Mouse (Mus musculus): ENCODE data around the gene Ptges3l. TPM values are rescaled to one million over a fixed set of nuclear protein-coding genes. Genes with fewer than 3 reads are reported as not detected.
A peak's percentile ranks its signal among the peaks of the same experiment; 100 is the strongest.
"Not testable (repeated sequence)": the region's sequence is repeated elsewhere in the genome, so short reads cannot be mapped to it uniquely, and the experiment has no call there.

Ptges3l gene
- polyA plus RNA-seq, 1 experiment from 2014 or later, result 83.6 TPM

- Histone ChIP-seq H3K27ac (ENCODE audit: low read length) (0 out of 2 replicates have a peak overlapping the region, but pooled peaks have one; percentile 28), H3K4me3 (ENCODE audit: low read length) (peak overlapping the region; percentile 82), H3K4me1 (ENCODE audit: control insufficient read depth, insufficient read depth, low read length) (peaks cover 30% of the 10 kb centered on the region), H3K27me3 (ENCODE audit: control insufficient read depth, insufficient read depth, low read length) (no peaks in the 10 kb centered on the region), H3K9ac (ENCODE audit: low read length) (peak overlapping the region; percentile 81), H3K4me2 (ENCODE audit: low read depth, low read length) (peak overlapping the region; percentile 93), H3K9me3 (replicated peaks; ENCODE audit: control insufficient read depth, low read length) (no peaks in the 10 kb centered on the region), H3K36me3 (ENCODE audit: control insufficient read depth, insufficient read depth) (peaks cover under 1% of the 10 kb centered on the region; the same call in 1 of the 2 replicates)
- ATAC-seq (replicated peaks; ENCODE audit: extremely low read depth, insufficient read depth, low FRiP score), result peak; percentile 81
- 1% methylated on average over 49 of the region's 54 CpGs for WGBS
These were observed 42.5 kb upstream of the Ptges3l start for GRCm38 (mm10) chr11:101467477-101468262.

GRCm38 (mm10) chr11:101466552-101466950 is 41.4 kb upstream of the Ptges3l start:
- H3K27ac ChIP-seq (ENCODE audit: low read length); H3K9me3 ChIP-seq (replicated peaks; ENCODE audit: control insufficient read depth, low read length); ATAC-seq (replicated peaks; ENCODE audit: extremely low read depth, insufficient read depth, low FRiP score); H3K36me3 ChIP-seq (ENCODE audit: control insufficient read depth, insufficient read depth); H3K27me3 ChIP-seq (ENCODE audit: control insufficient read depth, insufficient read depth, low read length): not testable (repeated sequence)
- H3K4me1 ChIP-seq (ENCODE audit: control insufficient read depth, insufficient read depth, low read length), result peaks cover 30% of the 10 kb centered on the region
- H3K4me2 ChIP-seq (ENCODE audit: low read depth, low read length), result peak overlapping the region; percentile 93
- 51% methylated on average over 5 of the region's 5 CpGs for WGBS
- H3K4me3 ChIP-seq (ENCODE audit: low read length), result peak overlapping the region; percentile 88
- peak overlapping the region; percentile 87 for H3K9ac ChIP-seq (ENCODE audit: low read length)

- peaks cover 30% of the 10 kb centered on the region for H3K4me1 ChIP-seq (ENCODE audit: control insufficient read depth, insufficient read depth, low read length)
- H3K36me3 ChIP-seq (ENCODE audit: control insufficient read depth, insufficient read depth), result peaks cover 10% of the 10 kb centered on the region; the same call in 1 of the 2 replicates
- H3K9ac ChIP-seq (ENCODE audit: low read length), result peak within 1 kb of the TSS; percentile 87
- WGBS, result 2% methylated on average over 57 of the region's 60 CpGs
- peak within 1 kb of the TSS; percentile 88 for H3K27ac ChIP-seq (ENCODE audit: low read length)
- peak; percentile 74 for ATAC-seq (replicated peaks; ENCODE audit: extremely low read depth, insufficient read depth, low FRiP score)
- H3K4me3 ChIP-seq (ENCODE audit: low read length), result peak within 1 kb of the TSS; percentile 88
- no peaks in the 10 kb centered on the region for H3K27me3 ChIP-seq (ENCODE audit: control insufficient read depth, insufficient read depth, low read length)
- H3K9me3 ChIP-seq (replicated peaks; ENCODE audit: control insufficient read depth, low read length), result no peaks in the 10 kb centered on the region
- H3K4me2 ChIP-seq (ENCODE audit: low read depth, low read length), result peak within 1 kb of the TSS; percentile 93
These were observed 40.9 kb upstream of the Ptges3l start, which contains the start of gene Vat1 for GRCm38 (mm10) chr11:101465869-101466551. Vat1 (minus strand) TSS chr11:101466230.

DNA sequence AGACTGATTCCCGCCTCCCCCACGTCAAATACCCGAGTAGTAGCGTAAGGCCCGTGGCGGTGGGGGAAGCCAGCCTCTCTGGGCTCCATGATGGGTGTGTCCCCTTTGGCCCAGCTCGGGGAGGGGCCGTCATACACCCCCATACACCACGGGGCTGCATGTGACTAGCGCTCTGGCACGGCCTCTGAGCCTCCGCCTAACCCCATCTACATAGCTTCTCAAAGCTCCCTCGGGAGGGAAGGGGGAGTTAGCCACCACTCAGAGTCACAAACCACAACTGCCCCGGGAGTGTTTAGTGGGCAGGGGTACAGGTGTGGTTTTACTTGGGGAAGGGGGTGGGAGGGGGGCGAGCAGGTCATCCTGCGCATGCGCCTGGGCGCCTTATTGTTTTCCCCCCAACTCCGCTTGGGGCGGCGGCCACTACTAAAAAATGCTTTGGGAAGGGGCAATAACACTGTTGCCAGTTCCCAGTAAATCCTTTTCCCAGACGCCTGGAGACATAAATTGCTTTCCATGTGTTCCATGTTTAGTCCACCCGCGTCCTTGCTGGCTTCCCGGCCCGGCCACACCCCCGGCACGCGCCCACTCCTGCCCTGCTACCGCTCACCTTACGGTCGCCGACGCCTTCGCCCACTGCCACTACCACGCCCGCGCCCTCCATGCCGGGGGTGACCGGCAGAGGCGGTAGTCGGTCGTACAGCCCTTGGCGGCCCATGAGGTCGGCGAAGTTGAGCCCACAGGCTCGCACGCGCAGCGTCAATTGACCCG is 40.2 kb upstream of the Ptges3l start:
- Histone ChIP-seq H3K9ac (ENCODE audit: low read length) (peak overlapping the region; percentile 87), H3K4me1 (ENCODE audit: control insufficient read depth, insufficient read depth, low read length) (peaks cover 30% of the 10 kb centered on the region), H3K4me3 (ENCODE audit: low read length) (peak overlapping the region; percentile 88), H3K27ac (ENCODE audit: low read length) (peak overlapping the region; percentile 88), H3K36me3 (ENCODE audit: control insufficient read depth, insufficient read depth) (peaks cover 11% of the 10 kb centered on the region), H3K4me2 (ENCODE audit: low read depth, low read length) (peak overlapping the region; percentile 93), H3K9me3 (replicated peaks; ENCODE audit: control insufficient read depth, low read length) (no peaks in the 10 kb centered on the region), H3K27me3 (ENCODE audit: control insufficient read depth, insufficient read depth, low read length) (no peaks in the 10 kb centered on the region)
- peak; percentile 33; the same call in 1 of the 2 replicates for ATAC-seq (replicated peaks; ENCODE audit: extremely low read depth, insufficient read depth, low FRiP score)
- whole genome bisulfite sequencing, result under 1% methylated on average over 51 of the region's 51 CpGs

GRCm38 (mm10) chr11:101464211-101465100 is 39.3 kb upstream of the Ptges3l start, which contains the start of gene Rnd2:
Rnd2 (plus strand) TSS chr11:101464999.
- Histone ChIP-seq H3K4me2 (ENCODE audit: low read depth, low read length) (peak within 1 kb of the TSS; percentile 93), H3K9me3 (replicated peaks; ENCODE audit: control insufficient read depth, low read length) (no peaks in the 10 kb centered on the region), H3K9ac (ENCODE audit: low read length) (peak within 1 kb of the TSS; percentile 87), H3K27ac (ENCODE audit: low read length) (peak within 1 kb of the TSS; percentile 88), H3K36me3 (ENCODE audit: control insufficient read depth, insufficient read depth) (peaks cover 14% of the 10 kb centered on the region), H3K4me3 (ENCODE audit: low read length) (peak within 1 kb of the TSS; percentile 88), H3K4me1 (ENCODE audit: control insufficient read depth, insufficient read depth, low read length) (peaks cover 30% of the 10 kb centered on the region), H3K27me3 (ENCODE audit: control insufficient read depth, insufficient read depth, low read length) (no peaks in the 10 kb centered on the region)
- no peak for ATAC-seq (replicated peaks; ENCODE audit: extremely low read depth, insufficient read depth, low FRiP score)
- WGBS, result 13% methylated on average over 12 of the region's 12 CpGs

GRCm38 (mm10) chr11:101462583-101463440 is 37.7 kb upstream of the Ptges3l start:
- Histone ChIP-seq H3K9ac (ENCODE audit: low read length) (no peak overlapping the region), H3K4me3 (ENCODE audit: low read length) (no peak overlapping the region), H3K4me1 (ENCODE audit: control insufficient read depth, insufficient read depth, low read length) (peaks cover 25% of the 10 kb centered on the region), H3K27ac (ENCODE audit: low read length) (no peak overlapping the region), H3K27me3 (ENCODE audit: control insufficient read depth, insufficient read depth, low read length) (no peaks in the 10 kb centered on the region), H3K36me3 (ENCODE audit: control insufficient read depth, insufficient read depth) (peaks cover 17% of the 10 kb centered on the region), H3K9me3 (replicated peaks; ENCODE audit: control insufficient read depth, low read length) (no peaks in the 10 kb centered on the region), H3K4me2 (ENCODE audit: low read depth, low read length) (no peak overlapping the region)
- no peak for ATAC-seq (replicated peaks; ENCODE audit: extremely low read depth, insufficient read depth, low FRiP score)
- WGBS, result 42% methylated on average over 13 of the region's 13 CpGs

DNA sequence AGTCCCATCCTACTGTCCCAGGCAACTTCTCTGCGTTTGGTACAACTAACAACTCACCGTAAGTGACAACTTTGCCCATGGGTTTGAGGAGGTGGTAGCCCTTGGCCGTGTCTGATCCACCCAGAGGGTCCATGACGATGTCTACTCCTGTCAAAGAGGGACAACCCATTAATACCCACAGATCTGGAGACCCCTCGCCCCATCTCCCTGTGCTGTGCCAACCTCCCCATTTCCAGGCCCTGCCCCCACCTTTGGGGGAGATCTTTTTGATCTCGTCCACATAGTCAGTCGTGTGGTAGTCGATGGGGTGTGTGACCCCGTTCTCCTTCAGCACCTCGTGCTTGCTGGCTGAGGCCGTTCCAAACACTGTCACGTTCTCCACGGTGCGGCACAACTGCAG is 37.0 kb upstream of the Ptges3l start:
- 86% methylated on average over 14 of the region's 14 CpGs for WGBS
- H3K4me1 ChIP-seq (ENCODE audit: control insufficient read depth, insufficient read depth, low read length), result peaks cover 22% of the 10 kb centered on the region

More for the DNA sequence above, 37.0 kb upstream of the Ptges3l start:
- no peak overlapping the region for H3K27ac ChIP-seq (ENCODE audit: low read length)
- ATAC-seq (replicated peaks; ENCODE audit: extremely low read depth, insufficient read depth, low FRiP score), result no peak
- no peaks in the 10 kb centered on the region for H3K9me3 ChIP-seq (replicated peaks; ENCODE audit: control insufficient read depth, low read length)
- H3K36me3 ChIP-seq (ENCODE audit: control insufficient read depth, insufficient read depth), result peaks cover 19% of the 10 kb centered on the region
- no peak overlapping the region for H3K4me2 ChIP-seq (ENCODE audit: low read depth, low read length)
- H3K9ac ChIP-seq (ENCODE audit: low read length), result no peak overlapping the region
- H3K27me3 ChIP-seq (ENCODE audit: control insufficient read depth, insufficient read depth, low read length), result no peaks in the 10 kb centered on the region
- no peak overlapping the region for H3K4me3 ChIP-seq (ENCODE audit: low read length)

Measured in heart, embryonic 16.5 days (tissue).